Comparison of ENCODE assay signal across 10 mouse cellular contexts in the genomic region with DNA sequence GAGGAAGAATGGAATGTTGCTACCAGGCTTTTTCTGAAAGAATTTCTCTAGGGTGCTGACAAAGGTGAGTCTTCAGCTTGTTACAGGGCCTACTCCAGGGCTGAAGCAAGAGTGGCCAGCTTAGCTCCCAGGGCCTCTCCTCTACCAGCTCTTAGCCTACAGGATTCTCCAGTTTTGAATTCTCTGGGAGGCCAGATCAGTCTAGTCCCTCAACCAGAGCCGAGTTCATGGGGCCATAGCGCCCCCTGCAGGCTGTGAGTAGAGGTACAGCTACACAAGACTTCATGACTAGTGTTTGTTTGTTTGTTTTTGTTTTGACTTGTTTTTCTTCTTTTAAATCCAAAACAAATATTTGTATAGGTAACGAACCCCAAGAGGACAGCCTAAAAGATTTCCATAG.
DNase-seq lines count a peak whose midpoint lies in the region; ATAC-seq and TF ChIP-seq lines count a peak whose summit lies in the region.
"Had no signal": no experiment of that assay in that cellular context is flagged by ENCODE, and none has a peak within 500 bp of the region (broad histone marks: within the 10 kb centered on the region; RNA-seq: fewer than 3 reads in every experiment).

No protein-coding gene starts in this region.

- no peaks in the 10 kb centered on the region for H3K9me3 ChIP-seq in ES-E14 (ENCODE audit: control insufficient read depth, insufficient read depth, low read depth, low read length)
- H3K9me3 ChIP-seq in forebrain, embryonic 13.5 days (replicated peaks) = no peaks in the 10 kb centered on the region
- no peaks in the 10 kb centered on the region for H3K9me3 ChIP-seq in liver, postnatal 0 days (ENCODE audit: low read length)
- H3K9me3 ChIP-seq: embryonic facial prominence, embryonic 15.5 days; liver, embryonic 15.5 days had no signal

- no peaks in the 10 kb centered on the region for H3K36me3 ChIP-seq in ES-E14 (ENCODE audit: control insufficient read depth, insufficient read depth, low read length, poor library complexity, severe bottlenecking)
- no peaks in the 10 kb centered on the region for H3K36me3 ChIP-seq in forebrain, embryonic 13.5 days (ENCODE audit: poor library complexity, severe bottlenecking)
- no peaks in the 10 kb centered on the region for H3K36me3 ChIP-seq in liver, postnatal 0 days (replicated peaks; ENCODE audit: insufficient read depth, low read length)
- H3K36me3 ChIP-seq in splenic B cell, adult 2 months (ENCODE audit: control insufficient read depth, insufficient read depth, low read length, poor library complexity, severe bottlenecking) = no peaks in the 10 kb centered on the region
- H3K36me3 ChIP-seq: embryonic facial prominence, embryonic 15.5 days; liver, embryonic 15.5 days had no signal

- no peaks in the 10 kb centered on the region for H3K4me1 ChIP-seq in ES-E14 (ENCODE audit: control insufficient read depth in 2 of 2, insufficient read depth in 2 of 2, low read length in 2 of 2, poor library complexity in 1 of 2)
- no peaks in the 10 kb centered on the region for H3K4me1 ChIP-seq in forebrain, embryonic 13.5 days
- no peaks in the 10 kb centered on the region for H3K4me1 ChIP-seq in liver, postnatal 0 days (ENCODE audit: insufficient read depth)
- H3K4me1 ChIP-seq: embryonic facial prominence, embryonic 15.5 days; liver, embryonic 15.5 days had no signal

- H3K9ac ChIP-seq in ES-E14 (ENCODE audit: insufficient read depth, low read depth, low read length, poor library complexity, severe bottlenecking) = no peak overlapping the region
- H3K9ac ChIP-seq in forebrain, embryonic 13.5 days = no peak overlapping the region
- H3K9ac ChIP-seq in liver, postnatal 0 days (replicated peaks) = no peak overlapping the region
- H3K9ac ChIP-seq: embryonic facial prominence, embryonic 15.5 days; liver, embryonic 15.5 days had no signal

- H3K4me3 ChIP-seq in ES-E14 (ENCODE audit: insufficient read depth in 1 of 2, low read depth in 1 of 2, low read length in 2 of 2, poor library complexity in 1 of 2, severe bottlenecking in 1 of 2) = no peak overlapping the region
- H3K4me3 ChIP-seq in forebrain, embryonic 13.5 days = no peak overlapping the region
- no peak overlapping the region for H3K4me3 ChIP-seq in liver, postnatal 0 days (ENCODE audit: low read depth, low read length)
- H3K4me3 ChIP-seq: embryonic facial prominence, embryonic 15.5 days; liver, embryonic 15.5 days had no signal

- 2% methylated on average over 3 of the region's 3 CpGs for WGBS in forebrain, embryonic 13.5 days
- WGBS in liver, postnatal 0 days (ENCODE audit: insufficient replicate concordance) = 1% methylated on average over 3 of the region's 3 CpGs

- H3K4me2 ChIP-seq in forebrain, embryonic 13.5 days = no peak overlapping the region
- no peak overlapping the region for H3K4me2 ChIP-seq in liver, postnatal 0 days (ENCODE audit: low read depth, low read length)
- H3K4me2 ChIP-seq: embryonic facial prominence, embryonic 15.5 days; liver, embryonic 15.5 days had no signal

- TF ChIP-seq EP300 in liver, postnatal 0 days (IDR thresholded peaks at IDR 0.05; ENCODE audit: low read depth) = no peak

- H3K27ac ChIP-seq in ES-E14 (ENCODE audit: insufficient read depth, low read depth, low read length, poor library complexity, severe bottlenecking) = no peak overlapping the region
- no peak overlapping the region for H3K27ac ChIP-seq in forebrain, embryonic 13.5 days
- no peak overlapping the region for H3K27ac ChIP-seq in liver, postnatal 0 days (ENCODE audit: low read depth)
- H3K27ac ChIP-seq: embryonic facial prominence, embryonic 15.5 days; liver, embryonic 15.5 days had no signal

- in situ Hi-C loops in ES-E14 (cut with MboI; ENCODE audit: low sequenced_read_pairs in 2 of 2, unreplicated experiment in 2 of 2) = loop anchor here in 1 of 2 experiments (10.0 kb wide), 1 partner anchor 163 kb away; no protein-coding TSS in a partner anchor

- DNase-seq in layer of hippocampus, postnatal 10 days (ENCODE audit: low spot score in 2 of 2) = peak; percentile 41 to 66
- no peak for DNase-seq in layer of hippocampus, adult 9-11 months
- peak; percentile 25 for DNase-seq in ES-E14 (ENCODE audit: low read depth, low spot score)
- DNase-seq in adrenal gland, postnatal 36 days = peak; percentile 52 to 71
- DNase-seq in liver, postnatal 0 days = peak; percentile 57
- peak; percentile 12 for DNase-seq in splenic B cell, adult 2 months (ENCODE audit: low read depth, low spot score)
- no peak for DNase-seq in yolk sac, embryonic 10.5 days (ENCODE audit: low spot score)

- TF ChIP-seq CTCF in liver, postnatal 0 days (IDR thresholded peaks at IDR 0.05; ENCODE audit: low read depth) = peak; percentile 78

- peaks cover 3% of the 10 kb centered on the region; the same call in 1 of the 2 replicates for H3K27me3 ChIP-seq in forebrain, embryonic 13.5 days
- H3K27me3 ChIP-seq in liver, postnatal 0 days (ENCODE audit: insufficient read depth, low read length) = no peaks in the 10 kb centered on the region
- no peaks in the 10 kb centered on the region for H3K27me3 ChIP-seq in splenic B cell, adult 2 months (ENCODE audit: control insufficient read depth, insufficient read depth, low read length, poor library complexity, severe bottlenecking)
- H3K27me3 ChIP-seq: liver, embryonic 15.5 days had no signal

- ATAC-seq in forebrain, embryonic 13.5 days = 0 out of 2 replicates have a peak, but pooled peaks have one; percentile 24
- no peak for ATAC-seq in liver, postnatal 0 days

TF ChIP-seq in ES-E14, 5 proteins besides CTCF, POLR2A, EP300 and RAD21:
- TF ChIP-seq ZNF384 (IDR thresholded peaks at IDR 0.05; ENCODE audit: low read depth, low read length) (no peak), MAFK (IDR thresholded peaks at IDR 0.05; ENCODE audit: insufficient read depth, low read depth, low read length) (no peak), CHD2 (IDR thresholded peaks at IDR 0.05; ENCODE audit: low read depth, low read length) (no peak), ZC3H11A (IDR thresholded peaks at IDR 0.05; ENCODE audit: borderline replicate concordance, low read depth, low read length) (peak; percentile 66; the same call in 1 of the 2 replicates)

Comparison
In these comparisons a context has a peak if more than half of its experiments do, and no peak if none do; other contexts are left out.
1. DNase-seq: peak in layer of hippocampus, postnatal 10 days (2 of 2), ES-E14 (single experiment), adrenal gland, postnatal 36 days (2 of 2), liver, postnatal 0 days (single experiment) and splenic B cell, adult 2 months (single experiment); none in layer of hippocampus, adult 9-11 months (single experiment) and yolk sac, embryonic 10.5 days (single experiment).